Mouse (Mus musculus) bone marrow macrophage, adult 2 months (primary cell): Measurements from ENCODE around the gene Polr2a.

Experiments
- CTCF ChIP-seq: IDR thresholded peaks from 2 replicates; pipeline ENCODE4 v1.5.1; 2012; ENCODE audit warnings: low read depth, mild to moderate bottlenecking, low read length, moderate library complexity
- POLR2A ChIP-seq: IDR thresholded peaks from 2 replicates; pipeline ENCODE4 v1.6.1; 2012; ENCODE audit warnings: mild to moderate bottlenecking, low read depth, low read length, borderline replicate concordance

DNA sequence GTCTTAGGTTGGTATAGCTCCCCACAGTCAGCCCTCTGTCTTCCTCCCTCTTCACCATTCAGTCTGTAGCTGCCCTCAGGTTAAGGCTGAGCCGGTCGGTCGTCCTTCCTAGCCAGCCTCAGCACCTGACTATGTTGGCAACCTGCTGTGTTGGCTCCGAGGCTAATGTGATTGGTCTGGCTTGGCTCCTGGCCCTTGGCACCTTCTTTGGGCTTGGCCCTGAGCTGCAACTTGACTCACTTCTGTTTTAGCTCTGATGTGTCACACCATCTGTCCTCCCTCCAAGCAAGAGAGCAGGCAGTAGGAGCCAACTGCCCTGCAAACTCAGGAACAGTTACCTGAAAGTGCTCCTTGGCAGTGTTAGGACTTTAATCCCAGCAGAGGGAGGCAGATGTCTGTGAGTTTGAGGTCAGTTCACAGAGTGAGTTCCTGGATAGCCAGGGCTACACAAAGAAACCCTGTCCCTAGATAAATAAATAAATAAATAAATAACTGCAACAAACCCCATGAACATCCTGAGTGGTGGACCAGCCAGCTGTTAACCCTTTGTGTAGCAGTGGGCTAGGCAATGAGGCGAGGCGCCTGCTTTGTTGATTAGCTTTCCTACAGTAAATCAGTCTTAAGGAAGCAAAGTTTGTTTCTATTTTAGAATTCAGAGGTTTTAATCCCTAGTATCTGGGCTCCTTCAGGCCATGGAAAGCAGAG, 51.5 kb downstream of the Polr2a start:
- TF ChIP-seq CTCF = no peak
- no peak for TF ChIP-seq POLR2A
